Comparison of ENCODE assay signal across 16 mouse cellular contexts in the genomic region with DNA sequence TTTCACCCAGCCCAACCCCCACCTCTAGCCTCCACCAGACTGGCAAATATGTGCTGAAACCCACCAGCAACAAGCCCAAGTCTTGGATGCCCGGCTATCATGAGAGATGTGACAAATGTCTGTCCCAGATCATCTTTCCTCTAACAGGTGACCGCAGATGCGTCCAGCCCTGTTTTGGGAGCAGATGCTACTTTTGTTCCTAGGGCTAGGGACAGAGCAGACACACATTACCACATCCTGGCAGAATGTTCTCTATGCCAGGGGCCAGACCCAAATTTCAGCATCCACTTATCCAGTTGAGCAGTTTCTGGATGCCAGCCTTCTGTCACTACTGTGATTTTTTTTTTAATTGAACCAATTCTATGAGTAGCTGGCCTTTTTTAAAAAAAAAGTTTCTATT.
"Had no signal": no experiment of that assay in that cellular context is flagged by ENCODE, and none has a peak within 500 bp of the region (broad histone marks: within the 10 kb centered on the region; RNA-seq: fewer than 3 reads in every experiment).

No protein-coding gene starts in this region.

- H3K4me1 ChIP-seq: kidney, embryonic 15.5 days; limb, embryonic 12.5 days; limb, embryonic 15.5 days; midbrain, embryonic 12.5 days had no signal

- H3K4me3 ChIP-seq: kidney, embryonic 15.5 days; left cerebral cortex, adult 2 months; limb, embryonic 12.5 days; limb, embryonic 15.5 days; midbrain, embryonic 12.5 days had no signal

- H3K9ac ChIP-seq: kidney, embryonic 15.5 days; limb, embryonic 12.5 days; limb, embryonic 15.5 days; liver, embryonic 14.5 days; liver, postnatal 0 days; lung, embryonic 14.5 days; midbrain, embryonic 12.5 days had no signal

- DNase-seq: kidney, postnatal 10 days; kidney, postnatal 36 days; liver, postnatal 0 days; lung, embryonic 14.5 days; thymus, adult 18-20 months; thymus, postnatal 36 days had no signal

- ATAC-seq: liver, postnatal 0 days; lung, postnatal 0 days; midbrain, embryonic 16.5 days had no signal

- H3K27me3 ChIP-seq: kidney, embryonic 15.5 days; limb, embryonic 12.5 days; limb, embryonic 15.5 days; midbrain, embryonic 12.5 days had no signal

- H3K9me3 ChIP-seq: kidney, embryonic 15.5 days; limb, embryonic 12.5 days; limb, embryonic 15.5 days; midbrain, embryonic 12.5 days had no signal

- H3K27ac ChIP-seq: kidney, embryonic 15.5 days; left cerebral cortex, adult 2 months; limb, embryonic 12.5 days; limb, embryonic 15.5 days; liver, embryonic 14.5 days; macrophage; midbrain, embryonic 12.5 days had no signal

- H3K36me3 ChIP-seq: kidney, embryonic 15.5 days; limb, embryonic 12.5 days; limb, embryonic 15.5 days; midbrain, embryonic 12.5 days had no signal

- H3K4me2 ChIP-seq: kidney, embryonic 15.5 days; limb, embryonic 12.5 days; limb, embryonic 15.5 days; liver, embryonic 11.5 days; lung, embryonic 14.5 days; midbrain, embryonic 12.5 days had no signal
